Mouse (Mus musculus): ENCODE measurements around the gene Aarsd1. TPM values are rescaled to one million over a fixed set of nuclear protein-coding genes. Genes with fewer than 3 reads are reported as not detected.

Aarsd1 gene
- polyA plus RNA-seq, 1 experiment from 2014 or later = 26.5 TPM

DNA sequence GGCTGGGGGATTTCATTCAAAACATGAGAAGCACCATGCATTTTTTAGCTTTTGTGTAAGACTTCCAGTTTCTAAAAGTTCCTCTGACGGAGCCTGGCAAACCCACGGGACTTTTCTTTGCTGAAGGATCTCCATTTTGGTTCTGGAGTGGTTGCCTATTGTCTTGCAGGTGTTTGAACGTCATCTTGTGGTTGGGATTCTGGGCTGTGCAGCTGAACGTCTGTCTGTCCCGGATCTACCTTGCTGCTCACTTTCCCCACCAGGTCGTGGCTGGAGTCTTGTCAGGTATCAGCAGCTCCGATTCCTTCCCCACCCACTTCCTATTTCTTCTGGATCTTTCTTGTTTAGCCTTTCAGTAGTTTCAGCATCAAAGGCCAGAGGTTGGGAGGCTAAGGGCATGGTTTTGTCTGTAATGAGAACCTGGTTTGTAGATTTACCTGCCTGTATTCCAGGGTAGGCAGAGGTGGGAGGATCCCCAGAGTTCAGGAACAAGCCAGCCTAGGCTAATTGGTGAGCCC lies 42.9 kb downstream of the Aarsd1 start:
- H3K36me3 ChIP-seq (ENCODE audit: insufficient read depth, low read length) = no peaks in the 10 kb centered on the region
- H3K27me3 ChIP-seq (replicated peaks; ENCODE audit: insufficient read depth, low read length) = no peaks in the 10 kb centered on the region
- H3K27ac ChIP-seq (ENCODE audit: low read length) = no peak overlapping the region
- WGBS = 47% methylated on average over 7 of the region's 7 CpGs
- H3K4me1 ChIP-seq (ENCODE audit: insufficient read depth, low read depth, low read length) = no peaks in the 10 kb centered on the region
- H3K9me3 ChIP-seq (ENCODE audit: low read length) = no peaks in the 10 kb centered on the region
- DNase-seq (ENCODE audit: low spot score) (no peak), ATAC-seq (no peak)
- no peak overlapping the region for H3K4me3 ChIP-seq (ENCODE audit: low read depth, low read length)
- no peak for TF ChIP-seq CTCF (IDR thresholded peaks at IDR 0.05)
- TF ChIP-seq EP300 (IDR thresholded peaks at IDR 0.05) = no peak
- no peak overlapping the region for H3K9ac ChIP-seq (replicated peaks; ENCODE audit: low read depth)
- no peak overlapping the region for H3K4me2 ChIP-seq (replicated peaks; ENCODE audit: low read depth, low read length)

DNA sequence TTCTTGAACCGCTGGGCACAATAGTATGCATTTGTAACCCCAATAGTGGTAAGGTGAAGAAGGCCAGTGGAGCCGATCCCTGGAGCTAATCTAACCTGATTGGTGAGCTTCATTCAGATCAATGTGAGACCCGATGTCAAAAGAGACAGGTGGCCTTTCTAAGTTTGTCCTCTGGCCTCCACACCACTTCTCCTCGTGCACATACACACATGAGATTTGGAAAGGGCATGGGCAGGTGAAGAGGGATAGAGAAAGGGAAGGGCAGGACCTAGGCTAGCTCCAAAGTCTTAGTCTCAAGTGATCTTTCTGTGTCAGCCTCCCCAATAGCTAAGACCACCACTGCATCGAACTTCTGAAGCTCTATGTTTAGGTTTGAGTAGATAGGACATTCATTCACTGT lies 47.3 kb downstream of the Aarsd1 start:
- H3K27me3 ChIP-seq (replicated peaks; ENCODE audit: insufficient read depth, low read length) = no peaks in the 10 kb centered on the region
- no peak overlapping the region for H3K4me2 ChIP-seq (replicated peaks; ENCODE audit: low read depth, low read length)
- no peak overlapping the region for H3K27ac ChIP-seq (ENCODE audit: low read length)
- 66% methylated on average over 5 of the region's 5 CpGs for WGBS
- H3K9me3 ChIP-seq (ENCODE audit: low read length) = no peaks in the 10 kb centered on the region
- no peaks in the 10 kb centered on the region for H3K36me3 ChIP-seq (ENCODE audit: insufficient read depth, low read length)
- TF ChIP-seq CTCF (IDR thresholded peaks at IDR 0.05) = no peak
- no peak for TF ChIP-seq EP300 (IDR thresholded peaks at IDR 0.05)
- no peak overlapping the region for H3K9ac ChIP-seq (replicated peaks; ENCODE audit: low read depth)
- no peaks in the 10 kb centered on the region for H3K4me1 ChIP-seq (ENCODE audit: insufficient read depth, low read depth, low read length)
- ATAC-seq (no peak), DNase-seq (ENCODE audit: low spot score) (no peak)
- no peak overlapping the region for H3K4me3 ChIP-seq (ENCODE audit: low read depth, low read length)

DNA sequence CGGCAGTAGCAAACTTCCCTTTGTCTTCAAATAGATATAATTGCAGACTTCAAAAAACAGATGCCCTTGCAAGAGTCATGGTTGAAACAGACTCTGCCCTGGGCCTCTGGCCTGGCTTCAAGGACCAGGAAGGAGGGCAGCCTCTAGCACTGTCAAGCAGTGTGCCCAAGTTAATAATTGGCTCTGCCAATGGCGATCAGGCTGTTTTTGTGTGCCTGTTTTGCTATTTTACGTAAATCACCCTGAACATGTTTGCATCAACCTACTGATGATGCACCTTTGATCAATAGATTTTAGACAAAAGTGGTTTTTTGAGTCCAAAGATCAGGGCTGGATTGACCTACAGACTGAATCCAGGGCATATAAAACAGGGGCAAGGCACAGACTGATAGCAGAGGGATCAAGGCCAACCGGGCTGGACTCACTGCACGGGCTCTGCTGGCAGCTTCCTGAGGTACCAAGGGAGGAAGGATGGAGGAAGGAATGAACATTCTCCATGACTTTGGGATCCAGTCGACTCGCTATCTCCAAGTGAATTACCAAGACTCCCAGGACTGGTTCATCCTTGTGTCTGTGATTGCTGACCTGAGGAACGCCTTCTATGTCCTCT lies 50.0 kb downstream of the Aarsd1 start, which contains the start of gene G6pc:
Gene G6pc, plus strand, starts transcription at position 236 of the 610 bp plus-strand sequence.
- Histone ChIP-seq H3K9me3 (ENCODE audit: low read length) (no peaks in the 10 kb centered on the region), H3K27ac (ENCODE audit: low read length) (no peak within 1 kb of the TSS), H3K4me1 (ENCODE audit: insufficient read depth, low read depth, low read length) (no peaks in the 10 kb centered on the region), H3K27me3 (replicated peaks; ENCODE audit: insufficient read depth, low read length) (no peaks in the 10 kb centered on the region), H3K4me2 (replicated peaks; ENCODE audit: low read depth, low read length) (no peak within 1 kb of the TSS), H3K4me3 (ENCODE audit: low read depth, low read length) (no peak within 1 kb of the TSS), H3K9ac (replicated peaks; ENCODE audit: low read depth) (no peak within 1 kb of the TSS), H3K36me3 (ENCODE audit: insufficient read depth, low read length) (no peaks in the 10 kb centered on the region)
- DNase-seq (ENCODE audit: low spot score) (no peak), ATAC-seq (no peak)
- no peak for TF ChIP-seq EP300 (IDR thresholded peaks at IDR 0.05)
- no peak for TF ChIP-seq CTCF (IDR thresholded peaks at IDR 0.05)
- 77% methylated on average over 8 of the region's 8 CpGs for WGBS

DNA sequence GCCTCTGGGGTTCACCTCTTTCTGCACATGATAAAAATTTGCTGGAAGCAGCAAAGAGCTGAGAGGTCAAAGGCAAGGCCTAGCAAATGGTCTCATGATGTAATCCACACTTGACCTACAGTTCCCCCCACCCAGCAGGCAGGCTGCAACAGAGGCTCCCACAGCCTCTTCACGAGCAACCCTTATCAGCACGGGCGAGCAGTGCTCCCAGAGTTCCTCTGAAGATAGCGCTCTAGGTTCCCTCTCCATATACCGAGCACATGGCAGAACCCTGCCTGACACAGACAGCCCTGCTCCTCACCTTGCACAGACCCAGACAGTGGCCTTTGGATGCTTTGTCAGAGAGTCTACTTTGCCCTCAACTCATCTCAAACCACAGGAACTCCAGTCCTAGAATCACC lies 52.9 kb downstream of the Aarsd1 start:
- no peak for DNase-seq (ENCODE audit: low spot score)
- no peak for TF ChIP-seq CTCF (IDR thresholded peaks at IDR 0.05)
- no peak for TF ChIP-seq EP300 (IDR thresholded peaks at IDR 0.05)
- Histone ChIP-seq H3K27ac (ENCODE audit: low read length) (no peak overlapping the region), H3K27me3 (replicated peaks; ENCODE audit: insufficient read depth, low read length) (no peaks in the 10 kb centered on the region), H3K4me1 (ENCODE audit: insufficient read depth, low read depth, low read length) (no peaks in the 10 kb centered on the region), H3K9ac (replicated peaks; ENCODE audit: low read depth) (no peak overlapping the region), H3K4me3 (ENCODE audit: low read depth, low read length) (no peak overlapping the region), H3K36me3 (ENCODE audit: insufficient read depth, low read length) (no peaks in the 10 kb centered on the region), H3K4me2 (replicated peaks; ENCODE audit: low read depth, low read length) (no peak overlapping the region), H3K9me3 (ENCODE audit: low read length) (no peaks in the 10 kb centered on the region)
- ATAC-seq = no peak
- WGBS = 33% methylated on average over 5 of the region's 5 CpGs

DNA sequence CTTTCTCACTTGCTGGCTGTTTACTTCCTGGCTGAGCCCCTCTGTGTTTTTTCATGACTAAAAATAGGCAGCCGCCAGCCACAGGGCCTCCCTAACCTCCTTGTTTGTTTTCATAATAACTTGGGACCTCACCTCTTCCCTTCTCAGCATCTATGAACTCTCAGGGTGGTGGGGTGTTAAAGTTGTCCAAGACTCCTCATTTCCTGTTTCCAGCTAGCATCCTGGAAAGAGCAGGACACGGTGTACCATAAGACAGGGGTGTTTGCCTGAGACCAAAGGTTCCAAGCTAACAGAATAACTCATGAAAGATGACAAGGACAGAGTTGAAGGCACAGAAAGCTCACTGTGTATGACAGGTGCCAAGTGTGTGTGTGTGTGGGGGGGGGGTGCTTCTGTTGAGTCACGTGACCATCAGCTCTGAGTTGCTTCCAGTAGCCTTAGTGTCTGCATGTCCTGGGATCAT lies 56.7 kb downstream of the Aarsd1 start:
- Histone ChIP-seq H3K9ac (replicated peaks; ENCODE audit: low read depth) (no peak overlapping the region), H3K27me3 (replicated peaks; ENCODE audit: insufficient read depth, low read length) (no peaks in the 10 kb centered on the region), H3K4me1 (ENCODE audit: insufficient read depth, low read depth, low read length) (no peaks in the 10 kb centered on the region), H3K27ac (ENCODE audit: low read length) (peak overlapping the region; percentile 76), H3K4me3 (ENCODE audit: low read depth, low read length) (no peak overlapping the region), H3K36me3 (ENCODE audit: insufficient read depth, low read length) (no peaks in the 10 kb centered on the region), H3K9me3 (ENCODE audit: low read length) (no peaks in the 10 kb centered on the region), H3K4me2 (replicated peaks; ENCODE audit: low read depth, low read length) (no peak overlapping the region)
- ATAC-seq = peak; percentile 87
- peak; percentile 57 for DNase-seq (ENCODE audit: low spot score)
- WGBS = 31% methylated on average over 3 of the region's 3 CpGs
- TF ChIP-seq EP300 (IDR thresholded peaks at IDR 0.05) (peak; percentile 97), CTCF (IDR thresholded peaks at IDR 0.05) (no peak)

DNA sequence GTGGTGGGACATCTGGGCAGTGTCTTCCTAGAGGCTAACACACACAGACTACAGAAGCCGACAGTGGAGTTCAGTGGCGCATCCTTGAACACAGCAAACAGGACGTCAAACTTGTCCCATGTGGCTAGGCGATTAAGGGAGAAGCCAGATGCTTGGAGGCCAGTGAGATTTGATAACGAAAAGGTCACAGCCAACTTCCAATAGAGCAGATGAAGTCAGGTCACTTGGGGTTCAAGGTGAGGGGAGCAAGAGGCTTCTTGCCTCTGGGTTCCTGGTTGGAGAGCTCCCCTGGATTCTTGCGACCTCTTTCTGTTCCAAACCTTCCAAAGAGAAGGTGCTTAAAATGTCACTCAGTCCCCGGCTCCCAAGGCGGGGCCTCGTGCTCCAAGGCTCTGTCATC lies 57.6 kb downstream of the Aarsd1 start:
- Histone ChIP-seq H3K4me3 (ENCODE audit: low read depth, low read length) (no peak overlapping the region), H3K9ac (replicated peaks; ENCODE audit: low read depth) (no peak overlapping the region), H3K9me3 (ENCODE audit: low read length) (no peaks in the 10 kb centered on the region), H3K27ac (ENCODE audit: low read length) (peak overlapping the region; percentile 76), H3K27me3 (replicated peaks; ENCODE audit: insufficient read depth, low read length) (no peaks in the 10 kb centered on the region), H3K36me3 (ENCODE audit: insufficient read depth, low read length) (no peaks in the 10 kb centered on the region), H3K4me2 (replicated peaks; ENCODE audit: low read depth, low read length) (no peak overlapping the region), H3K4me1 (ENCODE audit: insufficient read depth, low read depth, low read length) (no peaks in the 10 kb centered on the region)
- no peak for DNase-seq (ENCODE audit: low spot score)
- TF ChIP-seq CTCF (IDR thresholded peaks at IDR 0.05) = no peak
- no peak for TF ChIP-seq EP300 (IDR thresholded peaks at IDR 0.05)
- ATAC-seq = no peak
- 60% methylated on average over 9 of the region's 9 CpGs for WGBS
